Mouse (Mus musculus) lung, postnatal 0 days (tissue): ENCODE results near the gene Retsat.

ENCODE experiments used
- CTCF ChIP-seq: IDR thresholded peaks from 2 replicates; pipeline ENCODE4 v1.5.1; 2016; ENCODE audit warnings: antibody characterized with exemption, mild to moderate bottlenecking
- EP300 ChIP-seq: IDR thresholded peaks from 2 replicates; pipeline ENCODE4 v1.6.1; 2016; ENCODE audit warnings: antibody characterized with exemption, mild to moderate bottlenecking, control low read depth

GRCm38 (mm10) chr6:72550503-72551100 is 47.7 kb upstream of the Retsat start:
- TF ChIP-seq CTCF (no peak), EP300 (no peak)
